Comparison of ENCODE assay signal across 8 mouse cellular contexts in the genomic region with DNA sequence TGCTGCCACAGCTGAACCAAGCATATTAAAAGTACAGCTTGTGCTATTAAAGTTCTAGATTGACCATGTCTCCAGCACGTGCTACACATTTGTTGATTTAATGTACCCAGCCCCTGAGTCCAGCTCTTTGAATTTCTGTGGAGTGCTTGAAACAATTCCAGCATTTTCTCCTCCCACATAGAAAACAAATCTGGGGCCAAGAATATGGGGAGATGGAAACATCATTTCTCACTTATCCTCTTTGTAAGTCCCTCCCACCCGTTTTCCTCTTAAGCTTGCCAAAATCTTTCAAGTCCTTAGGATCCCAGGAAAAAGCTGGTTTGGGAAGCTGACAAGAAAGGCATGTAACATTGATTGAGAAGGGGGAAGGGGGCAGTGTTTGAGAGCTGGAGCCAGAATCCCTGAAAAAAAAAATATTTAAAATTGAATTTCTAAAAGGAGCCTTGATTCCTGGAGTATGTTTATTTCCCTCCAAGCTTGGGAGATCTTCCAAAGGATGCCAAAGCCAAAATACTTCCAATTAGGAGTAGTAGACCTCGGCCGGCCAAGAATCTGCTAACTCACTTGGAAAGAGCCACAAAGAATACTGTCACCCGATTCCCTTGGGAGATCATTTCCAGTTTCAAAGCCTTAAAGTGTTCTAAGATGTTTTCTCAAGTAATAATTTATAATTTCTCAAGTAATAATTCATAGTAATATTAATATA.
A peak's percentile ranks its signal among the peaks of the same experiment; 100 is the strongest.
DNase-seq lines count a peak whose midpoint lies in the region; ATAC-seq and TF ChIP-seq lines count a peak whose summit lies in the region.
"Had no signal": no experiment of that assay in that cellular context is flagged by ENCODE, and none has a peak within 500 bp of the region (broad histone marks: within the 10 kb centered on the region; RNA-seq: fewer than 3 reads in every experiment).

No protein-coding gene starts in this region.

- no peak overlapping the region for H3K9ac ChIP-seq in intestine, embryonic 15.5 days
- H3K9ac ChIP-seq in intestine, postnatal 0 days (ENCODE audit: low read depth, low read length): no peak overlapping the region
- no peak overlapping the region for H3K9ac ChIP-seq in heart, postnatal 0 days (replicated peaks; ENCODE audit: low read depth, low read length)
- H3K9ac ChIP-seq: neural tube, embryonic 12.5 days had no signal

- TF ChIP-seq EP300 in heart, postnatal 0 days (IDR thresholded peaks at IDR 0.05; ENCODE audit: low read depth): no peak

- no peak overlapping the region for H3K4me2 ChIP-seq in intestine, embryonic 15.5 days (replicated peaks)
- no peak overlapping the region for H3K4me2 ChIP-seq in intestine, postnatal 0 days (replicated peaks; ENCODE audit: low read depth)
- H3K4me2 ChIP-seq in heart, postnatal 0 days (ENCODE audit: low read depth, low read length): no peak overlapping the region
- H3K4me2 ChIP-seq: neural tube, embryonic 12.5 days had no signal

- H3K9me3 ChIP-seq in intestine, embryonic 15.5 days: no peaks in the 10 kb centered on the region
- no peaks in the 10 kb centered on the region for H3K9me3 ChIP-seq in intestine, postnatal 0 days (ENCODE audit: control insufficient read depth)
- H3K9me3 ChIP-seq in heart, postnatal 0 days (replicated peaks; ENCODE audit: control insufficient read depth, low read length): no peaks in the 10 kb centered on the region
- H3K9me3 ChIP-seq: neural tube, embryonic 12.5 days had no signal

- H3K4me3 ChIP-seq in intestine, embryonic 15.5 days (replicated peaks): no peak overlapping the region
- no peak overlapping the region for H3K4me3 ChIP-seq in intestine, postnatal 0 days (ENCODE audit: low read depth, low read length)
- H3K4me3 ChIP-seq in heart, postnatal 0 days (ENCODE audit: low read depth, low read length): no peak overlapping the region
- H3K4me3 ChIP-seq: neural tube, embryonic 12.5 days had no signal

- H3K27ac ChIP-seq in intestine, embryonic 15.5 days: no peak overlapping the region
- no peak overlapping the region for H3K27ac ChIP-seq in intestine, postnatal 0 days (ENCODE audit: low read depth, low read length)
- no peak overlapping the region for H3K27ac ChIP-seq in heart, postnatal 0 days (ENCODE audit: low read depth)
- H3K27ac ChIP-seq: neural tube, embryonic 12.5 days had no signal

- H3K27me3 ChIP-seq in intestine, embryonic 15.5 days (replicated peaks): no peaks in the 10 kb centered on the region
- H3K27me3 ChIP-seq in intestine, postnatal 0 days (replicated peaks; ENCODE audit: control insufficient read depth, insufficient read depth, low read length): no peaks in the 10 kb centered on the region
- no peaks in the 10 kb centered on the region for H3K27me3 ChIP-seq in heart, postnatal 0 days (ENCODE audit: control insufficient read depth, insufficient read depth, low read length)
- H3K27me3 ChIP-seq: neural tube, embryonic 12.5 days had no signal

- peak; percentile 55; the same call in 1 of the 2 replicates for ATAC-seq in intestine, embryonic 15.5 days
- ATAC-seq in intestine, postnatal 0 days: no peak
- ATAC-seq in heart, postnatal 0 days (ENCODE audit: insufficient read depth, low read depth): peak; percentile 20; the same call in 1 of the 2 replicates
- ATAC-seq in megakaryocyte, adult 5-6 weeks (ENCODE audit: poor library complexity, severe bottlenecking): no peak

- intact Hi-C loops in left cerebral cortex, postnatal 25 days (cut with DNase I): no loop called here

- peak; percentile 55 for DNase-seq in brain, adult 2 months (ENCODE audit: low read depth, low spot score)
- peak; percentile 45 for DNase-seq in heart, postnatal 0 days (ENCODE audit: low spot score)
- DNase-seq in left cerebral cortex, postnatal 25 days (ENCODE audit: low spot score in 2 of 2): peak; percentile 18 to 57
- DNase-seq in spleen, adult 18-20 months: no peak

- WGBS in intestine, embryonic 15.5 days: 53% methylated on average over 5 of the region's 5 CpGs
- 62% methylated on average over 5 of the region's 5 CpGs for WGBS in intestine, postnatal 0 days
- WGBS in heart, postnatal 0 days: 46% methylated on average over 5 of the region's 5 CpGs

- TF ChIP-seq CTCF in intestine, postnatal 0 days (IDR thresholded peaks at IDR 0.05; ENCODE audit: low read depth): no peak
- TF ChIP-seq CTCF in heart, postnatal 0 days (IDR thresholded peaks at IDR 0.05; ENCODE audit: low read depth): no peak

- no peaks in the 10 kb centered on the region for H3K4me1 ChIP-seq in intestine, embryonic 15.5 days (replicated peaks)
- no peaks in the 10 kb centered on the region for H3K4me1 ChIP-seq in intestine, postnatal 0 days (replicated peaks; ENCODE audit: control insufficient read depth, insufficient read depth, low read length)
- no peaks in the 10 kb centered on the region for H3K4me1 ChIP-seq in heart, postnatal 0 days (ENCODE audit: control insufficient read depth, insufficient read depth)
- H3K4me1 ChIP-seq: neural tube, embryonic 12.5 days had no signal

- no peaks in the 10 kb centered on the region for H3K36me3 ChIP-seq in intestine, embryonic 15.5 days
- no peaks in the 10 kb centered on the region for H3K36me3 ChIP-seq in intestine, postnatal 0 days (ENCODE audit: control insufficient read depth, insufficient read depth)
- no peaks in the 10 kb centered on the region for H3K36me3 ChIP-seq in heart, postnatal 0 days (replicated peaks; ENCODE audit: control insufficient read depth, insufficient read depth, low read length)
- H3K36me3 ChIP-seq: neural tube, embryonic 12.5 days had no signal

Comparison
In these comparisons a context has a peak if more than half of its experiments do, and no peak if none do; other contexts are left out.
1. ATAC-seq: peak in intestine, embryonic 15.5 days (single experiment) and heart, postnatal 0 days (single experiment); none in intestine, postnatal 0 days (single experiment) and megakaryocyte, adult 5-6 weeks (single experiment).
2. DNase-seq: peak in brain, adult 2 months (single experiment), heart, postnatal 0 days (single experiment) and left cerebral cortex, postnatal 25 days (2 of 2); none in spleen, adult 18-20 months (0 of 2).